Mouse (Mus musculus) cerebellum, postnatal 10 days (tissue): ENCODE data around the gene Hebp1.

ENCODE experiments used
- DNase-seq, 2 experiments: peaks; one replicate each; pipeline ENCODE4 v3.0.0; 2021; ENCODE audit warnings: mixed read lengths in 2 of 2

Hebp1 gene

GRCm38 (mm10) chr6:135158509-135158908, 39.3 kb downstream of the Hebp1 start:
- no peak for DNase-seq

- no peak for DNase-seq
These were observed 40.3 kb downstream of the Hebp1 start for GRCm38 (mm10) chr6:135157496-135157895.

GRCm38 (mm10) chr6:135156597-135156996, 41.2 kb downstream of the Hebp1 start:
- no peak for DNase-seq

- no peak for DNase-seq
These were observed 44.1 kb downstream of the Hebp1 start for GRCm38 (mm10) chr6:135153719-135154118.

- DNase-seq: peak; percentile 49 to 50
These were observed 47.5 kb downstream of the Hebp1 start for GRCm38 (mm10) chr6:135150311-135150710.

- DNase-seq: no peak
These were observed 48.1 kb downstream of the Hebp1 start for GRCm38 (mm10) chr6:135149722-135150121.

- no peak for DNase-seq
These were observed 48.6 kb downstream of the Hebp1 start for GRCm38 (mm10) chr6:135149175-135149574.

- peak; percentile 63 to 72 for DNase-seq
These were observed 49.3 kb downstream of the Hebp1 start for GRCm38 (mm10) chr6:135148506-135148905.

- no peak for DNase-seq
These were observed 51.8 kb downstream of the Hebp1 start for GRCm38 (mm10) chr6:135145976-135146375.

GRCm38 (mm10) chr6:135144516-135144915, 53.3 kb downstream of the Hebp1 start:
- DNase-seq: peak; percentile 53 to 61

GRCm38 (mm10) chr6:135143151-135143550, 54.7 kb downstream of the Hebp1 start:
- no peak for DNase-seq

- DNase-seq: no peak
These were observed 56.2 kb downstream of the Hebp1 start for GRCm38 (mm10) chr6:135141451-135142147.

GRCm38 (mm10) chr6:135138746-135139145, 59.1 kb downstream of the Hebp1 start:
- DNase-seq: no peak

GRCm38 (mm10) chr6:135138207-135138606, 59.6 kb downstream of the Hebp1 start:
- no peak for DNase-seq

GRCm38 (mm10) chr6:135137736-135138135, 60.1 kb downstream of the Hebp1 start:
- no peak for DNase-seq

GRCm38 (mm10) chr6:135136439-135137161, 61.2 kb downstream of the Hebp1 start:
- no peak for DNase-seq

GRCm38 (mm10) chr6:135135735-135136134, 62.1 kb downstream of the Hebp1 start:
- no peak for DNase-seq

- no peak for DNase-seq
These were observed 64.3 kb downstream of the Hebp1 start for GRCm38 (mm10) chr6:135133486-135133885.

GRCm38 (mm10) chr6:135133086-135133485, 64.7 kb downstream of the Hebp1 start:
- DNase-seq: no peak

GRCm38 (mm10) chr6:135124755-135125380, 73.0 kb downstream of the Hebp1 start:
- DNase-seq: no peak

- no peak for DNase-seq
These were observed 79.6 kb downstream of the Hebp1 start, which contains the start of gene Gprc5d for GRCm38 (mm10) chr6:135118183-135118582. TSS of gene Gprc5d (minus strand) at chr6:135118283.

- DNase-seq: no peak
These were observed 81.3 kb downstream of the Hebp1 start for GRCm38 (mm10) chr6:135116479-135116878.

GRCm38 (mm10) chr6:135113114-135113436, 84.7 kb downstream of the Hebp1 start:
- DNase-seq: no peak
